Mouse (Mus musculus) lung, postnatal 14 days (tissue): ENCODE data around the gene Gm45837.
"Not testable (repeated sequence)": the region's sequence is repeated elsewhere in the genome, so short reads cannot be mapped to it uniquely, and the experiment has no call there.

Experiments used
- DNase-seq: peaks from one replicate; pipeline ENCODE4 v3.0.0; 2021

The Gm45837 gene

GRCm38 (mm10) chr7:101559393-101559792 is 148.7 kb downstream of the Gm45837 start:
- not testable (repeated sequence) for DNase-seq
